Mouse (Mus musculus) thymus, postnatal 10 days (tissue): ENCODE measurements around the gene Gabrd.

Source experiments
- DNase-seq, 2 experiments: peaks; one replicate each; pipeline ENCODE4 v3.0.0; 2021; ENCODE audit warnings: low spot score in 2 of 2

Gene Gabrd

GRCm38 (mm10) chr4:155343415-155344298 is 54.3 kb downstream of the Gabrd start:
- DNase-seq, result no peak

- no peak for DNase-seq
Observed at GRCm38 (mm10) chr4:155336284-155337050, 61.4 kb downstream of the Gabrd start.
